18 mouse cellular contexts compared by ENCODE assay signal in the genomic region with DNA sequence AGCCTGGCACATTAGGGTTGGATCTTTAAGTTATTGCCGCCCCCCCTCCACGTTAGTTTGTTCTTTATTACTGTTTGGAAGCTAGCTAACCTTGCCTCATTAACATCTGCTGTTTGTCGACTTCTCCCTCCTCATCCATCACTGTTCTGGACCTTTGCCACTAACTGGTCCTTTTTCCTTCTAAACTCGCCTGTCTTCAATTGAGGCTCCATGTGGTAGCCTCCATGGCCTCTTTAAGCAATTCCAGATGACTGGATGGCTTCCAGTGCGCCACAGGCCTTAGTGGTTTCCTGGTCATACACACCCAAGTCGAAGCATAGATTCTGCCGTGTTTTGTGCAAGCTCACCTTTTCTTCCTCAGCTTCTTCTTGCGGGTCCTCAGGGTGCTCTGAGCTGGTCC. TPM values are rescaled to one million over a fixed set of nuclear protein-coding genes. Genes with fewer than 3 reads are reported as not detected.
DNase-seq lines count a peak whose midpoint lies in the region; ATAC-seq lines count a peak whose summit lies in the region.
"Had no signal": no experiment of that assay in that cellular context is flagged by ENCODE, and none has a peak within 500 bp of the region (broad histone marks: within the 10 kb centered on the region; RNA-seq: fewer than 3 reads in every experiment).

No protein-coding gene starts in this region.

- WGBS in embryonic facial prominence, embryonic 10.5 days: 43% methylated on average over 8 of the region's 8 CpGs
- WGBS in limb, embryonic 12.5 days: 19% methylated on average over 8 of the region's 8 CpGs

- H3K4me3 ChIP-seq in embryonic facial prominence, embryonic 10.5 days: no peak overlapping the region
- H3K4me3 ChIP-seq in limb, embryonic 12.5 days (replicated peaks): no peak overlapping the region
- H3K4me3 ChIP-seq: erythroblast, embryonic 14.5 days; lung, embryonic 15.5 days; megakaryocyte, embryonic 14.5 days had no signal

- peak; percentile 19 to 23 for DNase-seq in gastrocnemius, adult 8-10 months (ENCODE audit: low spot score in 2 of 2)
- DNase-seq in gastrocnemius, postnatal 36 days: no peak
- DNase-seq in 3T3-L1 (ENCODE audit: low read depth, low spot score): peak; percentile 96
- DNase-seq in embryonic facial prominence, embryonic 10.5 days (ENCODE audit: low spot score): peak; percentile 60
- DNase-seq in layer of hippocampus, postnatal 36 days: no peak
- no peak for DNase-seq in layer of hippocampus, adult 18-20 months (ENCODE audit: low spot score in 2 of 2)
- DNase-seq: adrenal gland, adult 2 months; cerebellum, adult 9-11 months; forebrain, postnatal 0 days; heart, adult 18-20 months; heart, postnatal 10 days; kidney, postnatal 14 days had no signal

- H3K9ac ChIP-seq in limb, embryonic 12.5 days (replicated peaks): no peak overlapping the region
- H3K9ac ChIP-seq: forebrain, postnatal 0 days; lung, embryonic 15.5 days had no signal

- no peaks in the 10 kb centered on the region for H3K36me3 ChIP-seq in embryonic facial prominence, embryonic 10.5 days (replicated peaks)
- H3K36me3 ChIP-seq in limb, embryonic 12.5 days: no peaks in the 10 kb centered on the region
- H3K36me3 ChIP-seq: lung, embryonic 15.5 days had no signal

- H3K27me3 ChIP-seq in embryonic facial prominence, embryonic 10.5 days (replicated peaks; ENCODE audit: low read depth, poor library complexity, severe bottlenecking): no peaks in the 10 kb centered on the region
- no peaks in the 10 kb centered on the region for H3K27me3 ChIP-seq in limb, embryonic 12.5 days
- H3K27me3 ChIP-seq: lung, embryonic 15.5 days; megakaryocyte, embryonic 14.5 days had no signal

- H3K4me2 ChIP-seq in limb, embryonic 12.5 days: no peak overlapping the region
- H3K4me2 ChIP-seq: lung, embryonic 15.5 days had no signal

- intact Hi-C loops in gastrocnemius, postnatal 36 days (cut with DNase I): no loop called here

- H3K4me1 ChIP-seq in embryonic facial prominence, embryonic 10.5 days: peaks cover 11% of the 10 kb centered on the region
- peaks cover 43% of the 10 kb centered on the region for H3K4me1 ChIP-seq in limb, embryonic 12.5 days (replicated peaks)
- H3K4me1 ChIP-seq: lung, embryonic 15.5 days had no signal

- H3K27ac ChIP-seq in embryonic facial prominence, embryonic 10.5 days (replicated peaks): no peak overlapping the region
- H3K27ac ChIP-seq in limb, embryonic 12.5 days: peak overlapping the region; percentile 46
- H3K27ac ChIP-seq: lung, embryonic 15.5 days had no signal

- H3K9me3 ChIP-seq in embryonic facial prominence, embryonic 10.5 days: no peaks in the 10 kb centered on the region
- H3K9me3 ChIP-seq in limb, embryonic 12.5 days: no peaks in the 10 kb centered on the region
- H3K9me3 ChIP-seq: lung, embryonic 15.5 days; megakaryocyte, embryonic 14.5 days had no signal

- ATAC-seq in limb, embryonic 12.5 days (ENCODE audit: insufficient number of reproducible peaks, insufficient read depth, low FRiP score, low TSS enrichment, low read depth): peak; percentile 80
- no peak for ATAC-seq in inflammation-experienced regulatory T-cells, adult 6 months
- ATAC-seq: forebrain, postnatal 0 days had no signal

RNA-seq across cellular contexts. Expression of gene Adora3, which starts 16.9 kb away (rescaled TPM):
- under 1 TPM in 1 of 4 experiments, not detected in 3; 0.40 TPM for total RNA-seq in gastrocnemius, adult 8-10 months (2022)
- not detected for total RNA-seq in gastrocnemius, postnatal 36 days (2021)
- polyA plus RNA-seq in embryonic facial prominence, embryonic 10.5 days (2016; fragmentation: Nextera tagmentation; extraction: Ambion mirVana): not detected in 2 replicates
- polyA plus RNA-seq in limb, embryonic 12.5 days (2016; fragmentation: Nextera tagmentation; extraction: Ambion mirVana): 0.36 TPM in 1 of 2 replicates, not detected in the other
- under 1 TPM; 0.83 to 1.00 TPM for total RNA-seq in layer of hippocampus, postnatal 36 days (2021)
- total RNA-seq in layer of hippocampus, adult 18-20 months (2021): 1 to 10 TPM; 1.1 to 1.4 TPM
- under 1 TPM in 2 of 3 experiments, not detected in 1; 0.26 to 0.39 TPM for polyA plus RNA-seq in inflammation-experienced regulatory T-cells, adult 6 months (2017; shearing (Covaris generic))
- total RNA-seq: heart, adult 18-20 months had no signal
- polyA plus RNA-seq: erythroblast, embryonic 14.5 days; liver, adult 2 months had no signal

RNA-seq across cellular contexts. Expression of gene Tmigd3, which starts 16.9 kb away (rescaled TPM):
- total RNA-seq in gastrocnemius, adult 8-10 months (2022): under 1 TPM in 1 of 4 experiments, not detected in 3; 0.31 TPM
- not detected for total RNA-seq in gastrocnemius, postnatal 36 days (2021)
- polyA plus RNA-seq in embryonic facial prominence, embryonic 10.5 days (2016; fragmentation: Nextera tagmentation; extraction: Ambion mirVana): 0.15 TPM in 1 of 2 replicates, not detected in the other
- 0.43 TPM in 1 of 2 replicates, not detected in the other for polyA plus RNA-seq in limb, embryonic 12.5 days (2016; fragmentation: Nextera tagmentation; extraction: Ambion mirVana)
- total RNA-seq in layer of hippocampus, postnatal 36 days (2021): not detected
- under 1 TPM in 1 of 2 experiments, not detected in 1; 0.51 TPM for total RNA-seq in layer of hippocampus, adult 18-20 months (2021)
- not detected for polyA plus RNA-seq in inflammation-experienced regulatory T-cells, adult 6 months (2017; shearing (Covaris generic))
- total RNA-seq: adrenal gland, adult 2 months; forebrain, postnatal 0 days; heart, postnatal 10 days; liver, adult 2 months had no signal
- polyA plus RNA-seq: adrenal gland, adult 2 months; erythroblast, embryonic 14.5 days; forebrain, postnatal 0 days had no signal

RNA-seq across cellular contexts. Expression of gene Rap1a, which starts 52.6 kb away (rescaled TPM):
- total RNA-seq in gastrocnemius, adult 8-10 months (2022): 10 to 100 TPM; 86.6 to 93.8 (median 92.1) TPM
- total RNA-seq in gastrocnemius, postnatal 36 days (2021): 10 to 100 TPM; 81.0 to 87.5 TPM
- 66.0 and 66.3 TPM in 2 replicates for polyA plus RNA-seq in embryonic facial prominence, embryonic 10.5 days (2016; fragmentation: Nextera tagmentation; extraction: Ambion mirVana)
- polyA plus RNA-seq in limb, embryonic 12.5 days (2016; fragmentation: Nextera tagmentation; extraction: Ambion mirVana): 76.8 and 81.8 TPM in 2 replicates
- 100 to 1,000 TPM; 101 to 103 TPM for total RNA-seq in layer of hippocampus, postnatal 36 days (2021)
- total RNA-seq in layer of hippocampus, adult 18-20 months (2021): 10 to 100 TPM; 80.5 to 96.2 TPM
- 100 to 1,000 TPM; 142 to 303 (median 166) TPM for polyA plus RNA-seq in inflammation-experienced regulatory T-cells, adult 6 months (2017; shearing (Covaris generic))

Comparison
In these comparisons a context has a peak if more than half of its experiments do, and no peak if none do; other contexts are left out.
1. DNase-seq: peak in gastrocnemius, adult 8-10 months (2 of 2), 3T3-L1 (single experiment) and embryonic facial prominence, embryonic 10.5 days (single experiment); none in gastrocnemius, postnatal 36 days (0 of 2), layer of hippocampus, postnatal 36 days (0 of 2) and layer of hippocampus, adult 18-20 months (0 of 2).